Mouse (Mus musculus): ENCODE measurements around the gene Grip1.

Grip1 gene

DNA sequence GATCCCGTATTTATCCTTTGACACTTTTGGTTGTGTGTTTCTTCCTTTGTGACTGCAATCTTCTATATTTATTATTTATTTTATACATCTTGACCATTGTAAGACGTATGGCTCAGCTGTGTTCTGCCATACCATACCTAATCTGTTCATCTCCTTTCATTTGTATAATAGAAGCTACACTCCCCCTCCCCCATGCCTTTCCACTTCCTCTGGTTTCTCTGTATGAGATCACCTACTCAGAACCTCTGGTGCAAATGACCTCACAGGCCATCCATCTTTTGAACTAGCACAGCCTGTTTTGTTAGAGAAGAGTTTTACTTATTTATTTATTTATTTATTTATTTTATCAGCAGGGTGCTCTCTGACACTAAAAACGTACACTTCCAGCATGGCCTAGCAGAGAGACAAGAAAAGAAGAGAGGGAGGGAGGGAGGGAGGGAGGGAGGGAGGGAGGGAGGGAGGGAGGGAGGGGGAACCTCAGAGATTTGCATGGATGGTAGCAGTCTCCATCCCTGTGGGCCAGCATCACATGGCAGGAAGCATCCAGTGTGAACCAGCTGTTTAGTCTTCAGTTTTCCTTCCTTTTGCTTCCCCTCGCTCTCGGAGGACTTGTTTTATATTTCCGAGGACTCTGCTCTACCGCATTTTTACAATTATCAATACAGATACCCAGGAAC, 207.2 kb downstream of the Grip1 start:
- DNase-seq (ENCODE audit: low spot score in 2 of 2) = no peak

DNA sequence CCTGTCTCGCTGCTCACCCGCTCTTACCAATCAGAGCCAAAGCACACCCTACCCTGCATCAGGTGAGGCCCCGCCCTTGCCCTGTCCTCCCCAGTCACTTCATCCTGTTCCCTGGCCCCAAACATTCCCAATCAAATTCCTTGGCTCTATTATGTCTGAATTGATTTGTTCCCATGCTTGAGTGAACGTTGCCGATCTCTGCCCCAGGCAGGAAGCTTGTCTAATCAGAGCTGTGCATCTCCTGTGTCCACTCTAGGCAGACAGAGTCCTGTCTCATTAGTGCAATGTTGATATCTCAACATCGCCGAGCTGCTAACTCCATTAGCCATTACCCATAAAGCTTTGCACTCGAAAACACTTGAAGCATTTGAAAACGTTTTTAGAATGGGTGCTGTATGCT, 210.0 kb downstream of the Grip1 start:
- no peak for DNase-seq (ENCODE audit: low spot score in 2 of 2)

DNA sequence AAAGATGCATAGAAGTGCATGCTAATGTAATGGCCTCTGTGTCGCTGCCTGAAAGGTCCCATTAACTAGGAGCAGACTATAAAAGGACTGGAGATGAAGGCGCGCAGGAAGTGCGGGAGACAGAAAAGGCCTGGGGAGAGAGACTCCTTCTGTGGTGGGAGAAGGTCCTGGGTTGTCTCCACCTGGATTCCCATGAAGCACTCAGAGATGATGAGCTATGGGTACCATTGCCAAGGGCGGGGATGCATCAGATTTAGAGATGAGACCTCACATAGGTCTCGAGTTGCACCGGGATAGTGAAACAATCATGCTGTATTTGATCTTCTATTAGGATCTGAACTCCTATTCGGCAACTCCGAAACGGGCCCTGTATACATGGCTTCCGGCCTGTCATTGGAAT, 212.8 kb downstream of the Grip1 start:
- no peak for DNase-seq (ENCODE audit: low spot score in 2 of 2)

DNA sequence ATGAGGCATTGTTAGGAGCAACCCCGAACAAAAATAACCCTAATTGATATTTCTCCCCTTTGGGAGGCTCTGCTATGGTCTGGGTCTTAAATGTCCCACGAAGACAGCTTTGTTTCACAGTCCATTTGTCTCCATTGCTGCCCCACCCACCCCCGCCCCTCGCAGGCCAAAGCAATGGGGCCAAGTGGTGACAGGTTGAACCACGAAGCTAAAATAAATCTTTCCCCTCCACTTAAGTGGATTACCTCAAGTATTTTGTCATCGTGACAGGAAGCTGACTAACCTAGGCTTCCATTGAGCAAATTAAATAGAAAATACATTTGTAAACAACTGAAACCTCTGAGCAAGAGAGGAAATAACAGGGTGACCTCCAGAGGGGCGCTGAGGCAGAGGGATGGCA, 216.8 kb downstream of the Grip1 start:
- no peak for DNase-seq (ENCODE audit: low spot score in 2 of 2)

GRCm38 (mm10) chr10:119684377-119684826, 230.8 kb downstream of the Grip1 start:
- no peak for DNase-seq (ENCODE audit: low spot score in 2 of 2)

GRCm38 (mm10) chr10:119691358-119692083, 237.9 kb downstream of the Grip1 start:
- DNase-seq (ENCODE audit: low spot score in 2 of 2) = peak in 1 of 2 experiments; percentile 0

DNA sequence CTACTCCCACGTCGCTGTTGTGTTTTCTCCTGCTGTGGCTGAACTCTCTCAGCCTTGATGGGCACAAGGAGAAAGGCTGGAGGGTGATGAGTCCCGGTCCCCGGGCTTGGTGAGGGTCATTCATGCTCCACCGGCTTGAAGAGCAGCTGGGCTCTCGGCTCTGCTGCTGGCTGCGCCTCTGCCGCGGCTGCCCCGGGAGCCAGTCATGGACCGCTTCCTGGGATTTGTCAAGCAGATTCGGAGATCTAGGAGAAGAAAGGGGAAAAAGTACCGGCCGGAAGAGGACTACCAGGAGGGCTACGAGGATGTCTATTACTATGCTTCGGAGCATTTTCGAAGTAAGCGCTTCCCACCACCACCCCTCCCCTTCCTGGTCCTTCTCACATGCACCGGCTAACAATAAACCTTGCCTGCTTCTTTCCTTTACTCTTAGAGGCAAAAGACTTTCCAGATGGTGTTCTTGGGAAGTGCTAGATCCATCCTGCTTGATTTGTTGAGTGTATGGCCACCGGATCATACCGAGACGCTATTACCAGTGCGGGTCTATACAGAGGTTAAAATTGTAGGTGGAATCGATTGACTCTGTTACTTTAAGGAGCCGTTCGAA, 238.8 kb downstream of the Grip1 start:
- DNase-seq (ENCODE audit: low spot score in 2 of 2) = no peak

GRCm38 (mm10) chr10:119693400-119693799, 239.8 kb downstream of the Grip1 start:
- DNase-seq (ENCODE audit: low spot score in 2 of 2) = no peak

GRCm38 (mm10) chr10:119697257-119697798, 243.7 kb downstream of the Grip1 start:
- DNase-seq (ENCODE audit: low spot score in 2 of 2) = no peak

GRCm38 (mm10) chr10:119705348-119705747, 251.7 kb downstream of the Grip1 start:
- no peak for DNase-seq (ENCODE audit: low spot score in 2 of 2)

DNA sequence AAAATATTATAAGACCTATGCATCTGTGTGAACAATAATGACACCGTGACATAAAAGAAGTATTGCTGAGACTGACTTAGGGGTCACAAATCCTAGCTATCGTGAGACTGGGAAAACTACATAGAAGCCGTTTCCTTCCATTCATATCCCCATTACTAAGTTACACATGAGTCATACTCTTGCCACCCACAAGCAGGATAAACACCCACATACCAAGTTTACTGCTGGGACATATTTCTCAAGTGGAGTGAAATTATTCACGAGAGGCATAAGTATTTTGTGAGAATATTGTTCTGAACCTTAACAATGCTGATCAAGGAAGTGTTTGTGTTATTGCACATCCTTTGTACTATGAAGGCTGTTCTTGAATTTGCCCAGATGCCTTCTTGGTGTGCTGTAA, 252.7 kb downstream of the Grip1 start:
- no peak for DNase-seq (ENCODE audit: low spot score in 2 of 2)

DNA sequence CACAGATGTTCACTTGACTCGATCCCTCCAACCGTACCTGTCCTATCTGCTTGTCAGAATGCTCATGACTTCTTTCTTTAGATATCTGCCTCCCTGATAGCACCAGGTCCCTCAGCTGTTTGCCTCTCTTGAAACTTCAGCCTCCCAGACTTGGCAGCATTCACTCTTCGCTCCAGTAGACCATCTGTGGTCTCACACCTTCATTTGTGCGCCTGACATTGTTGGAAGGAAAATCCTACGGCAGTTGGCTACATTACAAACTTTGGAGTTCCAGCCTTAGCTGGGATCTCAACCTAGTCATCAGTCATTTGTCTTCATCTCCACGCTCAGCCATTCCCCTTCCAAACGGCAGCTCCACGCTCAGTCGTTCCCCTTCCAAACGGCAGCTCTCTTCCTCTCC, 253.4 kb downstream of the Grip1 start:
- no peak for DNase-seq (ENCODE audit: low spot score in 2 of 2)

DNA sequence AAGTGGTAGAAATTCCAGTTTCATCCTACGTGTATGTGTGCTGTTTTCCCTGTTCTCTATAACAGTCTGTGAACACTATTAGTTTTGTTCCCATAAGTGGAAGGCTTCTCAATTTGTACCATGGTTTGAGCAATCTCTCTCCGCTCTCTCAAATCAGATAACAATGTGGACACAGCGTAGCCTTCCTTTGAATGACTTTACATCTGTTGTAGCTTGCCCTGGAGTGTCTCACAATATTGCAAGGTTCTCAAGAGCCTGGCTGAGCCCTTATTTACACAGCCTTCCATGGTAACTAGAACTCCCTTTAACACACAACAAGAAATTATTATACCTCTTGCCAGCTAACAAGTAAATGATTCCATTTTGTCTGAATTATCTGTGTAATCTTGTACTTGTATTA, 268.3 kb downstream of the Grip1 start:
- peak in 1 of 2 experiments; percentile 13 for DNase-seq (ENCODE audit: low spot score in 2 of 2)

GRCm38 (mm10) chr10:119722471-119722870, 268.8 kb downstream of the Grip1 start:
- DNase-seq (ENCODE audit: low spot score in 2 of 2) = no peak

- no peak for DNase-seq (ENCODE audit: low spot score in 2 of 2)
These were observed 270.0 kb downstream of the Grip1 start for GRCm38 (mm10) chr10:119723671-119724070.

- DNase-seq (ENCODE audit: low spot score in 2 of 2) = no peak
These were observed 271.7 kb downstream of the Grip1 start for GRCm38 (mm10) chr10:119725363-119725762.

DNA sequence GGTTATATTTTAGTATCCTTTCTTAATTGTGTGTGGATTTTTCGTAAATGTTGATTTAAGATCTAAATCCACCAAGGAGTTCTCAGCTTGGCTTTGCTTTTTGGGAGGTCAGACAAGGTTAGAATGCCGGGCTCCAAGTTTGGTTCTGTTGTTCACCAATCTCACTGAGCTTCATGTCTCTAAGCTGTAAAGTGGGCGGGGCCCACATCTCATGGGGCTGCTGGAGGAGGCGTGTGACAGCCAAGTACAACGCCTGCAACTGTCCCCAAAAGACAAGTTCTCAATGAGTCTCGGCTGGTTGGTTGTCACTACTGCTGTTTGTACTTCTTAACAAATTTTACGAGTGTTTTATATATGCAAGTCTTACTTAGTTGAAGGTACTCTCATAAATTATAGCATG, 272.3 kb downstream of the Grip1 start:
- no peak for DNase-seq (ENCODE audit: low spot score in 2 of 2)

DNA sequence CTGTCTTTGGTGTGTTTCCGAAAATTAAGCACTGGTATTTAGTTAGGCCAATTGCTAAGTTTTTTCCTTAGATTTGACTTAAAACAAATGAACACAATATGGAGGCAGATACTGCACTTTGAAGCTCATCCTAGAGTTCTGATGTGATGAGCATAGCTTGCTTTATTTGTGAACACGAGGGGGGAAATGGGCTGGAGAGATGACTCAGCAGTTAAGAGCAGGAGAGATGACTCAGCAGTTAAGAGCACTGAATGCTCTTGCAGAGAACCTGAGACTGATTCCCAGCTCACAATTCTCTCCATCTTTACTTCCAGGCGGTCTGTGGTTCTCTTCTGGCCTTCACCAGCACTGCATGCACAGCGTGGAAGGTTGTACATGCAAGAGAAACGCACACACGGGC, 273.3 kb downstream of the Grip1 start:
- DNase-seq (ENCODE audit: low spot score in 2 of 2) = no peak

- DNase-seq (ENCODE audit: low spot score in 2 of 2) = no peak
These were observed 276.6 kb downstream of the Grip1 start for GRCm38 (mm10) chr10:119730206-119730605.

DNA sequence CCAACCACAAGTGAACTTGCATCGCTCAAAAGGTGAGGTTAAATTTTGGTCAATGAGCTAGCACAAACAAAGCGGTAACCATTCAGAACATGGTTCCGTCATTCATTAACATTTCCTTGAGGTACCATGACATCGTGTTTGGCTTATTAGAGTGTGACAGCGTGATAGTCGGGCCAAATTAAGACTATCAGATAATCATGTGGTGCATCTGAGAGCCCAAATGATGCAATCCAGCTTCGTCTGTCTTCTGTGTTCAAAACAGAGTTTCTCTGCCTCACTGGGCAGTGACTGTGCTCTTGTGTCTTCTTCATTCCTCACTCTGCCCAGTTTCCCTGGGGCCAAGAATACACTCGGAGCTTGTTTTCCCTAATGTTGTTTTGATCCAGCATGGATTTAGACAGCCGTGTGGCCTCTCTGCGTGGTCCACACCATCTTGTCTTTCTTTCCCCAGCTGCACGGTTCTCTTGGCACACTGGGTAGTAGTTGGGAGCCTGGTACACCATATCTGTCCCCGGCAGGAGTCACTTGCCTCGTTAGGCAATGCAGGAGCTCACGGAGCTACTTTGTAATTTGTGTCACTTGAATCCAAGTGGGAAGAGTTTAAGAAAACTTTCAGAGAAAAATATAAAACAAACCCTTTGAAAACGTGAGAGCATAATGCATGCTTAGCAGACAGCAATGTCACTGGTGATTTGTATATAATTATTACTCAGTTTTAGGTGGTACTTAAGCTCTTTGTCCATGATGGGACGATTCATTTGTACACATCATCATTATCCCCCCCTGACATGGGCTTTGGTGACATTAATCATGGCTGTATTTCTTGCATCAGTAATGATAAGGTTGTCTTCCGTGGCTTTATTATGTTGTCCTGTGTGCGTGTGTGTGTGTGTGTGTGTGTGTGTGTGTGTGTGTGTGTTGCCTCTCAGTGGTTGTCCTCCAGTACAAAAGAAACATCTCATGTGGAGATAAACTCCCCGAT, 281.7 kb downstream of the Grip1 start:
- DNase-seq (ENCODE audit: low spot score in 2 of 2) = no peak

DNA sequence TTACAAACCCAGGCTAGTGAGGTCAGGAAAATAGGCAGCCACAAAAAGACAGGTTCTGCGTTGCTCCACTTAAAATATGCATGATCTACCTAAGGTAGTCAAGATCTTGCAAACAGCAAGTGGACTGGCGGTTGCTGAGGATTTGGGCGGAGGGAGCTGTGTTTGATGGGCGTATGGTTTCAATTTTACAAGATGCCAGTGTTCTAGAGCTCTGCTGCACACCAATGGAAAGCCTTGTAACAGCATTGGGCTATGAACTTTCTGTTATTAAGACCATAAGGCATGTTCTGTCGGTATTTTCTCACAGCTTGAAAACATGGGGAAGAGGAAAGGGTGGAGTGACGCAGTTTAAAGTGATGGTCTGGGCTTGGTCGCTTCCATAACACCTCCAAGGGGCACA, 285.8 kb downstream of the Grip1 start:
- no peak for DNase-seq (ENCODE audit: low spot score in 2 of 2)

Data from urinary bladder, adult 18-20 months (tissue).